ENCODE assay signal across 14 mouse cellular contexts in the genomic region with DNA sequence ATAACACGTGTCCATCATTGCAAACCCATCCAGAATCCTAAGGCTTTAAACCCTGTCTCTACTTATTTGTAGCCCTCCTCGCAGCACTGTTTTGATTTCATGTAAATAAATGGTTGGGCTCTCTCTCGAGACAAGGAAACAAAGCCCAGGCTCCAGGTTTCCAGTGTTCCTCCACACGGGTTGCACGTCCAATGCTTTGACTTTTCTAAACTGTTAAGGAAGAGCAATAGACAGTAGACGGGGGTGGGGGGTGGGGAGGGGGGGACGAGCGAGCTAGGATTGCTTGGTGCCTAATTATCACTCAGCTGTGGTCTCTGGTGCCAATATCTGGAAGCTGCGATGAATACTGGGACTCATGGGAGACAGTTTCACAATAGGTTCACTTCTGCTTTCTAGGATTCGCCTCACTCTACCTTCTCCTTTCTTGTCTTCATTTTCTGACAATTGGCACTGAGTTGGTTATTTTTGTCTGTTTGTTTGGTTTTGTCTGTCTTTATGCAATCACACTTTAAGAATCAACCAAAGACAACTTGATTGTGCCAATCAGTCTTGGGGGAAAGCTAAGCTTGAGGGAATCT.
DNase-seq lines count a peak whose midpoint lies in the region; ATAC-seq lines count a peak whose summit lies in the region.
"Had no signal": no experiment of that assay in that cellular context is flagged by ENCODE, and none has a peak within 500 bp of the region (broad histone marks: within the 10 kb centered on the region; RNA-seq: fewer than 3 reads in every experiment).

No protein-coding gene starts in this region.

- H3K27ac ChIP-seq in kidney, embryonic 16.5 days (ENCODE audit: low read length) = no peak overlapping the region
- H3K27ac ChIP-seq in liver, embryonic 16.5 days (ENCODE audit: low read length) = no peak overlapping the region
- H3K27ac ChIP-seq in forebrain, embryonic 14.5 days (ENCODE audit: low read depth, low read length) = no peak overlapping the region
- H3K27ac ChIP-seq: hindbrain, embryonic 15.5 days; midbrain, embryonic 15.5 days had no signal

- no peak for DNase-seq in kidney, postnatal 25 days
- peak; percentile 63 for DNase-seq in MEL-GATA-1-ER (ENCODE audit: extremely low read depth, low read depth)
- DNase-seq in forebrain, embryonic 14.5 days (ENCODE audit: low spot score) = no peak
- no peak for DNase-seq in cerebellum, adult 18-20 months
- DNase-seq: cerebellum, adult 8-10 months; lung, adult 18-20 months; right cerebral cortex, postnatal 4 days; thymus, postnatal 14 days had no signal

- no peak overlapping the region for H3K9ac ChIP-seq in kidney, embryonic 16.5 days (replicated peaks; ENCODE audit: low read length)
- H3K9ac ChIP-seq in liver, embryonic 16.5 days (ENCODE audit: low read depth, low read length) = no peak overlapping the region
- no peak overlapping the region for H3K9ac ChIP-seq in forebrain, embryonic 14.5 days (ENCODE audit: low read length)
- H3K9ac ChIP-seq: hindbrain, embryonic 15.5 days; midbrain, embryonic 15.5 days had no signal

- no peaks in the 10 kb centered on the region for H3K9me3 ChIP-seq in kidney, embryonic 16.5 days (ENCODE audit: low read length)
- H3K9me3 ChIP-seq in liver, embryonic 16.5 days (replicated peaks; ENCODE audit: control insufficient read depth, low read length) = no peaks in the 10 kb centered on the region
- no peaks in the 10 kb centered on the region for H3K9me3 ChIP-seq in forebrain, embryonic 14.5 days (replicated peaks; ENCODE audit: control insufficient read depth, low read length)
- H3K9me3 ChIP-seq: hindbrain, embryonic 15.5 days; midbrain, embryonic 15.5 days had no signal

- ATAC-seq in kidney, embryonic 16.5 days (ENCODE audit: low FRiP score, low TSS enrichment) = no peak
- peak; percentile 74 for ATAC-seq in common myeloid progenitor, adult 5-6 weeks (replicated peaks; ENCODE audit: low read depth, poor library complexity, severe bottlenecking)
- no peak for ATAC-seq in liver, embryonic 16.5 days (ENCODE audit: low read depth)
- no peak for ATAC-seq in forebrain, embryonic 14.5 days
- ATAC-seq: midbrain, embryonic 15.5 days; Patski had no signal

- peaks cover 18% of the 10 kb centered on the region; the same call in 1 of the 2 replicates for H3K4me1 ChIP-seq in kidney, embryonic 16.5 days (ENCODE audit: insufficient read depth, low read length)
- peaks cover 6% of the 10 kb centered on the region for H3K4me1 ChIP-seq in liver, embryonic 16.5 days (ENCODE audit: control insufficient read depth, low read depth, low read length)
- H3K4me1 ChIP-seq in forebrain, embryonic 14.5 days (ENCODE audit: control insufficient read depth, insufficient read depth, low read length) = no peaks in the 10 kb centered on the region
- H3K4me1 ChIP-seq: hindbrain, embryonic 15.5 days; midbrain, embryonic 15.5 days had no signal

- H3K27me3 ChIP-seq in kidney, embryonic 16.5 days (ENCODE audit: insufficient read depth, low read length) = no peaks in the 10 kb centered on the region
- no peaks in the 10 kb centered on the region; the same call in 1 of the 2 replicates for H3K27me3 ChIP-seq in liver, embryonic 16.5 days (ENCODE audit: control insufficient read depth, insufficient read depth, low read depth, low read length)
- no peaks in the 10 kb centered on the region for H3K27me3 ChIP-seq in forebrain, embryonic 14.5 days (replicated peaks; ENCODE audit: control insufficient read depth, insufficient read depth, low read length)
- H3K27me3 ChIP-seq: midbrain, embryonic 15.5 days; Patski had no signal

- WGBS in kidney, embryonic 16.5 days = 47% methylated on average over 10 of the region's 10 CpGs
- 17% methylated on average over 10 of the region's 10 CpGs for WGBS in liver, embryonic 16.5 days (ENCODE audit: insufficient replicate concordance)
- WGBS in forebrain, embryonic 14.5 days = 59% methylated on average over 10 of the region's 10 CpGs

- no peaks in the 10 kb centered on the region for H3K36me3 ChIP-seq in kidney, embryonic 16.5 days (ENCODE audit: insufficient read depth, low read length)
- H3K36me3 ChIP-seq in liver, embryonic 16.5 days (ENCODE audit: control insufficient read depth, insufficient read depth) = no peaks in the 10 kb centered on the region
- H3K36me3 ChIP-seq in forebrain, embryonic 14.5 days (ENCODE audit: control insufficient read depth, insufficient read depth, low read length) = no peaks in the 10 kb centered on the region
- H3K36me3 ChIP-seq: hindbrain, embryonic 15.5 days; midbrain, embryonic 15.5 days had no signal

- H3K4me2 ChIP-seq in kidney, embryonic 16.5 days (replicated peaks; ENCODE audit: low read depth, low read length) = 0 out of 2 replicates have a peak overlapping the region, but pooled peaks have one; percentile 4
- 0 out of 2 replicates have a peak overlapping the region, but pooled peaks have one; percentile 22 for H3K4me2 ChIP-seq in liver, embryonic 16.5 days (ENCODE audit: low read depth, low read length)
- H3K4me2 ChIP-seq in forebrain, embryonic 14.5 days (ENCODE audit: low read length) = no peak overlapping the region
- H3K4me2 ChIP-seq: hindbrain, embryonic 15.5 days; midbrain, embryonic 15.5 days had no signal

- no peak overlapping the region for H3K4me3 ChIP-seq in kidney, embryonic 16.5 days (ENCODE audit: low read length)
- no peak overlapping the region for H3K4me3 ChIP-seq in liver, embryonic 16.5 days (ENCODE audit: low read depth, low read length)
- no peak overlapping the region for H3K4me3 ChIP-seq in forebrain, embryonic 14.5 days (ENCODE audit: low read depth, low read length)
- H3K4me3 ChIP-seq: hindbrain, embryonic 15.5 days; midbrain, embryonic 15.5 days had no signal
